Mouse (Mus musculus) kidney, adult 11 months (tissue): ENCODE data around the gene Rap2a.

Experiments used
- DNase-seq: peaks from one replicate; pipeline ENCODE4 v3.0.0; 2022

Gene Rap2a

DNA sequence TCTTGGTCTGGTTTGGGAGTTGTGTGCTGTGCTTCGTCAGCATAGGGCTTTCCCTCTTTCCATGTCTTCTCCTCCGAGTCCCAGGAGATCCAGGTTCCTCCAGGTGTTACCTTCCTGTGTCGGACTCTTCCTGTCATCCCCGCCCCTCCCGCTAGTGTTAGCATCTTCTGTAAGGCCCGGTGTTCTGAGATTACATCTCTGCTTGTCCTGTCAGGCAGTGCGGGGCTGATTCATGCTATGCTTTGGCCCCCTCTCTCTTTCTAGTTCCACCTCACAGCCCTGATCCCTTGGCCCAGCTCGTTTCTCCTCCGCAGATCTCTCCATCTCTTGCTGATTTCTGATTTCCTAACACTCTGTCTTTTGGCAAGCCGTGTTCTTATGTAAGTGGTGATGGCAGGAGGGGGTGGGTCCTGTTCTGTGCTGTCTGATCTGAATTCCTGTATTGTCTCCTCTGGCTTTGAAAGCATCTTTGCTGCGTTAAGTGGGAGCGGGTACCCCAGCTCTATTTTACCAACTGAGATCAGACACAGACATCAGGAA is 21.8 kb downstream of the Rap2a start:
- no peak for DNase-seq

DNA sequence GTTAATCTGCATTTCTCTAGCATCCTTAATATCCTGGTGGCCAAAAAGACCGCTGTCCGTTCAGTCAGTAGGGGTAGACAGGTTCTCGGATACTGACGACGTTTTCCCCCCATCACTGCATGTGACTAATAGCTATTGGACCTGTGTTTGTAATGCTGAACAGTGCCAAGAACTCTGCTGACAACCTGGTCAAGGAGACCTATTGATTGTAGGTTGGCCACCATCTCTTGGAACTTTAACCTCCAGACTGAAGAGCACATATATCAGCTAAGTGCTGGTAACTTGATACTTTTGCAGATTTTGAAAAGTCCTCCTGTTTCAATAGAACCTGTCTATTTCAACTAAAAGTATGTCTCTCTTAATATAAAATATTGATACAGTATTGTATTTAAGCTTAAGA is 22.5 kb downstream of the Rap2a start:
- no peak for DNase-seq

DNA sequence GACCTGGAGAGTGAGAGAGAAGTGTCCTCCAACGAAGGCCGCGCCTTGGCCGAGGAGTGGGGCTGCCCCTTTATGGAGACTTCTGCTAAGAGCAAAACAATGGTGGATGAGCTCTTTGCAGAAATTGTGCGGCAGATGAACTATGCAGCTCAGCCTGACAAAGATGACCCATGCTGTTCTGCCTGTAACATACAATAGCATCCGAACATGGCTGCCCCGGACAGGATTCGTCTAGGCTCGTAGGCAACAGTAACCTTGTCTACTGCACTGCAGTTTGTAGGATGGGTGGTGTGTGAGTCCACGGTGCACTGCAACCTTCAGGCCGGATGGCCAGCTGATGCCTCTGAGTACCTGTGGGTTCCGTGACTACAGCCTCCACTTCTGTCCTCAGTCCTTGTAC is 25.4 kb downstream of the Rap2a start:
- DNase-seq, result no peak

DNA sequence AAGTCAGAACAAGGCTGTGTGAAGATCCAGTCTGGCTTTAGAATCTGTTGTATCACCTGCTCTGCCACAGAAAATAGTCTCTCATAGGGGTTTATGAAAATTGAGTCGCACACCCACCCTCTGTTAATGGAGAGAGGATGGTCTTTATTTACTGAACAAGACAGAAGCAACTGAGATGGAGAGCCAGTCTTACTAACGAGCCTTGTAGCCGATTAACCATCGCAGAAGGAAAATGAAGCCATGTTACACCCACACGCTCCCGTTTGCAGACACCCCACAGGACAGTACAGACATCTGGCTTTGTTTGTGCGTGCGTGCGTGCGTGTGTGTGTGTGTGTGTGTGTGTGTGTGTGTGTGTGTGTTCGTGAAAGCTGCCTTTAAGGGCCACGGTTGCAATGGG is 26.2 kb downstream of the Rap2a start:
- DNase-seq, result no peak

DNA sequence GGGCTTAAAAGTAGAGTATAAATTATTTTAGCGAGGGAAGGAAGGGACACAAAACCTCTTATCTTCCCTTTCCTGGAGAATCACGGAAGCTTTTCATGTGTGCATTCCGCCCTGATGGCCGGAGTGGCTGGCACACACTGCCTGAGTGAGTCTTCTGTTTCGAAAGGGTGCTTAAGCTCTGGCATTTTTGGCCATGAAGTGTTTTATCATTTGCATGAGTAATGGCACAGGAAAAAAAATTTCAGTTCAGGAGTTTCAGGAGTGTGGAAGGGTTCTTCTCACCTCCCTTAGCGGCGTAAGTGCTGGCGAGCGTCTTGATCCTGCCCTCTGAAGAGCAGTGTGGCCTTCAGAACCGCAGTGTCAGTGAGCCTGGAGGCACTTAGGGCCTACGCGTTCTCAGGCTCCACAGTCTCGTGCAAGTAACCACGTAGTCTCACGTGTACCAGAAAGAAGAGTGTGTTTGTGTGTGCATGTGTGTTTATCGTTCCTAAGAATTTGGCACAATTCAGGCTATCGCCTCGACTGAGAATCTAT is 26.8 kb downstream of the Rap2a start:
- DNase-seq, result no peak

GRCm38 (mm10) chr14:120505918-120506317 is 27.7 kb downstream of the Rap2a start:
- DNase-seq, result no peak

- DNase-seq, result no peak
These were observed 29.3 kb downstream of the Rap2a start for GRCm38 (mm10) chr14:120507516-120507915.

GRCm38 (mm10) chr14:120508566-120509365 is 30.5 kb downstream of the Rap2a start:
- DNase-seq, result no peak

GRCm38 (mm10) chr14:120509366-120509640 is 31.1 kb downstream of the Rap2a start:
- DNase-seq, result no peak

DNA sequence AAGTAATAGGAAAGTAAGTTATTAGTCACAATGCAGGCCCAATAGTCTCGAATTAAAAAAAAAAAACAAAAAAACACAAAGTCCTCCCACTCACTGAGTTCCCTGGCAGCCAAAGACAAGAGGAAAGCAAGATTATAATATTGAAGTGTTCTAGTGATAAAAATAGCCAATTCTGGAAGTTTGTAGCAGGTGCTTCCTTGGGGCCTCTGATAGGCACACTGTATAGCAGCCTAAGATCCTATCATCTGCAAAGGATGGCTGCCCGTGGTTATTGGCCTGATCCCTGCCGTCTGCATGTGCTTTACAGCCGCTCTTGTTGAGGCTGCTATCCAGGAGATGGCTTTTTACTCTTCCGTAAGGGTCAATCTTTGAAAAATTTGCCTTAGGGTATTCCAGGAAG is 33.6 kb downstream of the Rap2a start:
- DNase-seq, result no peak

DNA sequence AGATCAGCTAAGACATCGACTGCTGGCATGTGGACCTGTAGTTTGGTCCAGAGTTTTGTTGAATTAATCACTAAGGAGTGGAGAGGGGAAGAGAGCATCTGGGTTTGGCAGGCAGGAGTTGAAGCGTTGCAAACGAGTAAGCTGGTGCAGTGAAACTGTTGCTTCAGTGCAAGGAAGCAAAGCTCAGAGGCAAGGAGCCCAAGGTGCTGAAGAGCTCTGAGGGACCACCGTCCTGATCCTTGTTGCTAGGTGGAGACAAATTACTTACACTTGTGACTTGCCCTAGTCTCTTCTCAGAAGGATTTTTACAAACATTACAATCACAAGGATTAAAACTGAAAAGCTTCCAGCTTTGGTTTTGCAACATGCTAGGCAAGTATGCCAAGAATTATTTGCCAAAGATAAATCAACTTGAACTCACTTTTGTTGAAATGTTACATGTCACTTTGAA is 36.6 kb downstream of the Rap2a start:
- DNase-seq, result no peak

DNA sequence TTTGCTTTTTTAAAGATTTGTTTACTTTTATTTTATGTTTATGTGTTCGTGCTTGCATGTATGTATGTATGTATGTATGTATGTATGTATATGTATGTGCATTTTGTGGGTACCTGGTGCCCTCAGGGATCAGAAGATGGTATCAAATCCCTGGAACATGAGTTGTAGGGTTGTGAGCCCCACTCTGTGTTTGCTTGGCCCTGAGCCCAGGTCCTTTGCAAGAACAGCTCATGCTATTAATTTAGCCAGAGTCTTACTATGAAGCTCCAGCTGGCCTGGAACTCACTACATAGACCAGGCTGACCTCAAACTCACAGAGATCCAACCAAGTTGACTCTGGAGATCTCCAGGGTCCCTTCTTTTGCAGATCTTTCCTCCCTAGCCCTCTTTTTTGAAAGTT is 37.1 kb downstream of the Rap2a start:
- no peak for DNase-seq

DNA sequence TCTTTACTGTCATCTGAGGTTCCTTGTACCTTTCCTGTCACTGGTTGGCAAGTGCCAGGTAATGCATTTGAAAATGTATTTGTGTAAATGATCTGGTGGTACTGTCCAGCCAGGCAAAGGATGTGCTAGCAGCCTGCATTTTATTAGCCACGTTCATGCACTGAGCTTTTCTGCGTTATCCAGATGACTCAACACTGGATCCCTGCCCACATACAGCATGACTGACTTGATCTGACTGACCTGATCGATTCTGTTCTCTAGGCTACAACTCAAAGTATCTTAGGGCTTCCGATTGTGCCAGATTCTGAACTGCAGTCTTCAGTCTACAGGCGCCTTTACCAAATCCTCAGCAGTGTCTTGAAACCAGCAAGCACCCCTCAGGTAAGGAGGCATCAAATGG is 40.5 kb downstream of the Rap2a start:
- no peak for DNase-seq

GRCm38 (mm10) chr14:120519921-120520320 is 41.7 kb downstream of the Rap2a start:
- DNase-seq, result no peak

DNA sequence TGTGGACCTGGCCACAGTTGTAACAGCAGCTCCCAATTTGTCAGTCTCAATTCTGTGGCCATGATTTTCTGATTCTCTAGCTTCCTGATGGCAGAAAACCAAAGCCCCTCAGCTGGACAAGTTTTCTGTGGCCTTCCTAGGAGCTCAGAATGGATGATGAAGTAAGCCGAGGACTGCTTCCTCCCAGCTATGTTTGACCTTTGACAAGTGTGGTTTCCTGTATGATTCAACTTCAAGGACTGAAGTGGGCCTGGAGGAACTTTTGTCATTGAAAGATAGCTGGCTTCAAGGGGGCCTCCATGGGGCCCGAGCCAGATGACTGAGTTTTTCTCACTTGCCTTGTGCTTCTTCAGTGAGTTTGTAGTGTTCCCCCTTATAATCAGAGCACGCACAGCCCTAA is 42.6 kb downstream of the Rap2a start:
- no peak for DNase-seq

DNA sequence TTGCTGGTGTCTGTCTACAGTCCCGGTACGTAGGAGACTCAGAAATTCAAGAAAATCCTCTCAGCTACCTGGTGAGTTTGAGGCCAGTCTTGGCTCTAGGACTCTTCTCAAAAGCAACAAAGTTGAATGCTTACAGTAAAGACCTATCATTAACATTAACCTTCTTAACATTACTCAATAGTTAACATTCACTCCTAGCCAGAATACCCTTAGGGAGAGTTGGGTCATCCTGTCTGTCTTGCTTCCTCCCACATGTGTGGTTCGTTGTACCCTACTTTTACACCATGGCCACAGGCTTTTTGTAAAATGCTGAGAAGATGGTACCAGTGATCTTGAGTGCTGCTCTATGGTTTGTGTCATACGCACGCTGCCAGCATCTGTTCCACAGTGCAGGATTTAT is 45.1 kb downstream of the Rap2a start:
- no peak for DNase-seq

DNA sequence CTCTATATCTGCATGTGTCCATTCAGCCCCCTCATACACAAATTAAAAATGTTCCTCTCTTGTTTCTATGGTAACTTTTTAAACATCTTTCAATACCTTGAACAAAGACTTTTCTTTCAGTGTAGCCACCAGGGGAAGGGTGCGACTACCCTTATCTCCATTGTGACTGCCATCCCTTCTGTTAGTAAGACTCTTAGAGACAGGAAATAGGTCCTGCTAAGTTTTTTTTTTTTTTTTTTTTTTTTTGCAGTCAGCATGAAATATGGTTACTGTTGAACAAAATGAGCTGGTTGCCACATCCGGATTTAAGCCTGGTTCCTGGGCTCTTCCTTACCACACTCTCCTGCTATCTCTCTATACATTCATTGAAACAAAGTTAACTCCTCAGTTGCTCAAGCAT is 47.4 kb downstream of the Rap2a start:
- no peak for DNase-seq

- DNase-seq, result no peak
These were observed 55.1 kb downstream of the Rap2a start for GRCm38 (mm10) chr14:120533301-120533700.

GRCm38 (mm10) chr14:120534841-120535271 is 56.6 kb downstream of the Rap2a start:
- no peak for DNase-seq

DNA sequence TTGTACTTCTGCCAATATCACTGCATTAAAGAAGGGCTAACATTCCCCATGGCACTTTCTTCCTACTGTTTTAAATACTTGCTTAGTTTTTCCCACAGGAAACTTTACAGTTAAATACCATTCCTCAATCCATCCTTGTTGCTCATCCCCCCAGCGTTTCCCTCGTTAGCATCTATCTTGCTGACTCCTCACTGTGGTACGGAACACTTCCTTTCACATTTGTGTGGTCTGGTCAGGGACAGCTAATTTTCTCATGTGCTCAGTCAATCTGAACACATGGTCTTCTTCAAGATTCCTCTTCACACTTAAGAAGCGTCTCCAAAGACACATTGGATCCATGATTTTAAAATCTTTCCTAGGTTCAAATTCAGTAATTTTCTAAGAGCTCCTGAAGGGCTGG is 57.2 kb downstream of the Rap2a start:
- no peak for DNase-seq

DNA sequence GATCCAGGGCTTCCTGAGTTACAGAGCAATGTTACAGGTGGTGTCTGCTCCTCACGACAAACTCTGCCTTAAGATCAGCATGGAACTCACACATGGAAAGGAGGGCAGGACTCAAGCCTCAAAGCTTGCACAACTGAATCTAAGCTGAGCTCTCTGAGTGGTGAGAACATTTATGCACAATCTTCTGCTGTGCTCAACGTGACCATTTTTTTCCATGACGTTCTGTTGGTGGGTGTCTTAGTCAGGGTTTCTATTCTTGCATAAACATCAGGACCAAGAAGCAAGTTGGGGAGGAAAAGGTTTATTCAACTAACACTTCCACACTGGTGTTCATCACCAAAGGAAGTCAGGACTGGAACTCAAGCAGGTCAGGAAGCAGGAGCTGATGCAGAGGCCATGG is 57.7 kb downstream of the Rap2a start:
- DNase-seq, result no peak

GRCm38 (mm10) chr14:120539128-120539527 is 60.9 kb downstream of the Rap2a start:
- no peak for DNase-seq

DNA sequence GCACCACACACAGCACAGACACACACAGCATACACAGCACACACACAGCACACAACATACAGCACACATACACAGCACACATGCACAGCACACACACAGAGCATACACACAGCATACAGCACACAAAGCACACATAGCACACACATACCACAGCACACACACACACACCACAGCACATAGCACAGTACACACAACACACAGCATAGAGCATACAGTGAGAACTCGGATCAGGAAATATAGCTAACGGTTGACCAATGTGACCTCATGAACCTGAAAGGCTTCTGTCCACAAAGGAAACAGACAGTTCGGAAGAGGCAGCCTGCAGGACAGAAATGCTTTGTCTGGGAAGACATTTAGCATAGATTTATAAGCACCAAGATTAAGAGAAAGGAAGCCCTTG is 61.4 kb downstream of the Rap2a start:
- no peak for DNase-seq

DNA sequence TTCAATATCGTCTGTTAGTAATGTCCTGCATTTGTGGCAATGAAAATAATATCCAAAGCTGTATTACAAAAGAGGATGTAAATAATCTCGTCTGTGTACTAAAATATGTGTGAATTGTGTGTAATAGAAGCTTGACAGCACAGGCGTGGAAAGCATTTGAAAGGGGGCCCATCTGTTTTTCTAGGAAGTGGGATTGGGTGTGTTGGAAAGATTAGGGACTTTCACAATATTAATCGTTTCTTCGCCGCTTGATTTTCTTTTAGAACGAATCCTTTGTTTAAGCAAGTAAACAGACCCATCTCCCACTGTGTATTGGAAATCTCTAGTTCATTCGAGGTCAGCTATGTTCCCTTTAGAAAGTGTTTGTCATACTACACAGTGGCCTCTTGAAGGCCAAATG is 64.2 kb downstream of the Rap2a start:
- DNase-seq, result no peak

DNA sequence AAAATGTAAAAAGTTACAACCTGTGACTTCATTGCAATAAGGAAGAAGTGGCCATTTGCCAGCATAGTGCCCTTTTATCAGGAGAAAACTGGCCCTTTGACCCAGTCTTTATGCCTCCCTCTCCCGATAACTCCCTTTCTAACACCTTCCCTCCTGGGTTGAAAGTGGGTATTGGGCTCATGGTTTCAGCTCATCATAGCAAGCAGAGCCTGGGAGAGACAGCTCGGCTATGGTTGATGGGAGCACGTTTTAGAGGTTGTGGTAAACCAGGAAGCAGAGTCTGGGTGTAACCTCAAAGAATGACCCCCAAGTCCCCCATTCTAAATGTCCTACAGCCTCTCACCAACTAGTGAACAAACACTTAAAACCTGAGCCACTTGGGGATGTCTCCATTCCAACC is 64.7 kb downstream of the Rap2a start:
- no peak for DNase-seq
